Mouse (Mus musculus) liver, embryonic 14.5 days (tissue): ENCODE results near the gene Chd9. TPM values are rescaled to one million over a fixed set of nuclear protein-coding genes. Genes with fewer than 3 reads are reported as not detected.

ENCODE experiments used
- ATAC-seq: fragments of 200-750 bp; cut with Nextera tagmentation; 2 replicates; pipeline ENCODE4 v1.8.0; 2017; ENCODE audit warnings: moderate number of reproducible peaks, mild to moderate bottlenecking, moderate library complexity; ENCODE audit not compliant: insufficient read depth
- DNase-seq, 3 experiments: peaks; one replicate each; pipeline ENCODE4 v3.0.0-alpha.2; 2012 to 2013; ENCODE audit warnings: low read depth in 3 of 3, low spot score in 3 of 3
- H3K27ac ChIP-seq: fragments of 300-500 bp; sonication (generic); 2 replicates; pipeline ENCODE4 v1.5.1; 2014; ENCODE audit warnings: moderate library complexity, mild to moderate bottlenecking, control low read depth, inconsistent platforms
- H3K27me3 ChIP-seq: fragments of 300-500 bp; sonication (generic); 2 replicates; pipeline ENCODE4 v1.6.1; 2014; ENCODE audit warnings: mild to moderate bottlenecking, low read length, moderate library complexity; ENCODE audit not compliant: control insufficient read depth, insufficient read depth
- H3K36me3 ChIP-seq: fragments of 300-500 bp; sonication (generic); replicated peaks from 2 replicates; pipeline ENCODE4 v1.6.1; 2014; ENCODE audit warnings: low read depth; ENCODE audit not compliant: control insufficient read depth, insufficient read depth
- H3K4me1 ChIP-seq, 2 experiments: fragments of 200-500 bp in 1 of 2; fragments of 300-500 bp in 1 of 2; sonication (generic) in 1 of 2; replicated peaks; 2 replicates each; pipeline ENCODE4 v1.6.1; 2012 to 2014; ENCODE audit warnings: antibody characterized with exemption in 1 of 2, inconsistent platforms in 1 of 2, low read length in 1 of 2; ENCODE audit not compliant: control insufficient read depth in 2 of 2, insufficient read depth in 2 of 2
- H3K4me2 ChIP-seq: fragments of 300-500 bp; sonication (generic); 2 replicates; pipeline ENCODE4 v1.6.1; 2014; ENCODE audit warnings: low read depth, mild to moderate bottlenecking, control low read depth, moderate library complexity
- H3K4me3 ChIP-seq, 2 experiments: fragments of 200-500 bp in 1 of 2; fragments of 300-500 bp in 1 of 2; sonication (generic) in 1 of 2; 2 replicates each; pipeline ENCODE4 v1.5.1; 2012 to 2014; ENCODE audit warnings: low read depth in 2 of 2, low read length in 2 of 2, mild to moderate bottlenecking in 2 of 2, control low read depth in 1 of 2, inconsistent platforms in 1 of 2, moderate library complexity in 1 of 2; ENCODE audit not compliant: insufficient read depth in 1 of 2
- H3K9ac ChIP-seq: fragments of 300-500 bp; sonication (generic); replicated peaks from 2 replicates; pipeline ENCODE4 v1.6.1; 2014; ENCODE audit warnings: mild to moderate bottlenecking, control low read depth, moderate library complexity
- H3K9me3 ChIP-seq: fragments of 300-500 bp; sonication (generic); 2 replicates; pipeline ENCODE4 v1.6.1; 2016; ENCODE audit warnings: low read length, mixed read lengths; ENCODE audit not compliant: control insufficient read depth
- CTCF ChIP-seq: IDR thresholded peaks from 2 replicates; pipeline ENCODE4 v1.5.1; 2016; ENCODE audit warnings: antibody characterized with exemption, low read depth, control low read depth
- EP300 ChIP-seq: IDR thresholded peaks from 2 replicates; pipeline ENCODE4 v1.6.1; 2016; ENCODE audit warnings: antibody characterized with exemption, low read depth
- WGBS: fragments of 180-500 bp; shearing (Covaris S2); extraction: QIAGEN DNeasy Blood & Tissue Kit; methylation state at CpG from one replicate; pipeline ENCODE4 v1.1.7; 2014; ENCODE audit not compliant: insufficient replicate concordance; 5-methylcytosine and 5-hydroxymethylcytosine counted together
- polyA plus RNA-seq, 2 experiments: library from polyadenylated mRNA; depleted of rRNA in 1 of 2; stranded (reverse) in 1 of 2; unstranded in 1 of 2; fragments of >200 nt; fragmentation: Nextera tagmentation in 1 of 2; extraction: Ambion mirVana in 1 of 2; gene quantifications; 2 replicates each; pipeline versions ENCODE4 v1.2.1 to v1.2.3; 2012 to 2014

The Chd9 gene
- polyA plus RNA-seq, 2 experiments: 6.4 to 12.2 TPM

GRCm38 (mm10) chr8:90830980-90831379 is 2.8 kb downstream of the Chd9 start:
- no peak for DNase-seq
- ATAC-seq: no peak
- Histone ChIP-seq H3K4me3 (no peak overlapping the region), H3K4me1 (peaks cover 0 to 10% of the 10 kb centered on the region in 2 experiments; a peak in 2 of 4 replicates), H3K9me3 (no peaks in the 10 kb centered on the region), H3K36me3 (no peaks in the 10 kb centered on the region), H3K9ac (no peak overlapping the region), H3K27me3 (no peaks in the 10 kb centered on the region), H3K27ac (no peak overlapping the region), H3K4me2 (no peak overlapping the region)
- TF ChIP-seq CTCF: no peak
- no peak for TF ChIP-seq EP300
- 55% methylated on average over 8 of the region's 8 CpGs for WGBS

GRCm38 (mm10) chr8:90832576-90833289 is 4.6 kb downstream of the Chd9 start:
- 29% methylated on average over 5 of the region's 5 CpGs for WGBS
- no peak overlapping the region for H3K27ac ChIP-seq
- TF ChIP-seq EP300 (no peak), CTCF (no peak)

GRCm38 (mm10) chr8:90833628-90834320 is 5.6 kb downstream of the Chd9 start:
- no peak overlapping the region for H3K4me2 ChIP-seq
- no peak for DNase-seq
- no peaks in the 10 kb centered on the region for H3K27me3 ChIP-seq
- H3K9ac ChIP-seq: no peak overlapping the region
- H3K4me1 ChIP-seq: peaks cover 0 to 10% of the 10 kb centered on the region in 2 experiments; a peak in 2 of 4 replicates
- H3K36me3 ChIP-seq: no peaks in the 10 kb centered on the region
- no peak for TF ChIP-seq CTCF
- TF ChIP-seq EP300: no peak
- H3K27ac ChIP-seq: no peak overlapping the region
- no peak for ATAC-seq
- H3K4me3 ChIP-seq: no peak overlapping the region
- no peaks in the 10 kb centered on the region for H3K9me3 ChIP-seq
- 35% methylated on average over 6 of the region's 6 CpGs for WGBS

More at GRCm38 (mm10) chr8:90832576-90833289, 4.6 kb downstream of the Chd9 start:
- ATAC-seq (no peak), DNase-seq (no peak)
- Histone ChIP-seq H3K4me2 (no peak overlapping the region), H3K4me1 (peaks cover 0 to 10% of the 10 kb centered on the region in 2 experiments; a peak in 2 of 4 replicates), H3K9me3 (no peaks in the 10 kb centered on the region), H3K36me3 (no peaks in the 10 kb centered on the region), H3K27me3 (no peaks in the 10 kb centered on the region), H3K9ac (no peak overlapping the region), H3K4me3 (no peak overlapping the region)

GRCm38 (mm10) chr8:90834321-90834672 is 6.1 kb downstream of the Chd9 start:
- DNase-seq: no peak
- H3K4me2 ChIP-seq: no peak overlapping the region
- no peak overlapping the region for H3K4me3 ChIP-seq
- no peaks in the 10 kb centered on the region for H3K27me3 ChIP-seq
- H3K9ac ChIP-seq: no peak overlapping the region
- H3K27ac ChIP-seq: no peak overlapping the region
- no peaks in the 10 kb centered on the region for H3K36me3 ChIP-seq
- H3K4me1 ChIP-seq: peaks cover 0 to 6% of the 10 kb centered on the region in 2 experiments; a peak in 2 of 4 replicates
- 40% methylated on average over 3 of the region's 3 CpGs for WGBS
- no peak for TF ChIP-seq EP300
- TF ChIP-seq CTCF: no peak
- H3K9me3 ChIP-seq: no peaks in the 10 kb centered on the region
- ATAC-seq: no peak

- H3K4me1 ChIP-seq: peaks cover 0 to 2% of the 10 kb centered on the region in 2 experiments; a peak in 1 of 4 replicates
- ATAC-seq (no peak), DNase-seq (no peak)
- no peak overlapping the region for H3K9ac ChIP-seq
- TF ChIP-seq CTCF: no peak
- no peak for TF ChIP-seq EP300
- no peaks in the 10 kb centered on the region for H3K27me3 ChIP-seq
- no peak overlapping the region for H3K4me3 ChIP-seq
- H3K27ac ChIP-seq: no peak overlapping the region
- 75% methylated on average over 6 of the region's 6 CpGs for WGBS
- no peaks in the 10 kb centered on the region for H3K36me3 ChIP-seq
- H3K4me2 ChIP-seq: no peak overlapping the region
- H3K9me3 ChIP-seq: no peaks in the 10 kb centered on the region
Observed at GRCm38 (mm10) chr8:90837440-90837839, 9.3 kb downstream of the Chd9 start.
